Mouse (Mus musculus): ENCODE results near the gene Cbr1. TPM values are rescaled to one million over a fixed set of nuclear protein-coding genes. Genes with fewer than 3 reads are reported as not detected.

The Cbr1 gene
- 35.0 and 43.3 TPM in 2 replicates for polyA plus RNA-seq (2012; ENCODE audit: low replicate concordance)

DNA sequence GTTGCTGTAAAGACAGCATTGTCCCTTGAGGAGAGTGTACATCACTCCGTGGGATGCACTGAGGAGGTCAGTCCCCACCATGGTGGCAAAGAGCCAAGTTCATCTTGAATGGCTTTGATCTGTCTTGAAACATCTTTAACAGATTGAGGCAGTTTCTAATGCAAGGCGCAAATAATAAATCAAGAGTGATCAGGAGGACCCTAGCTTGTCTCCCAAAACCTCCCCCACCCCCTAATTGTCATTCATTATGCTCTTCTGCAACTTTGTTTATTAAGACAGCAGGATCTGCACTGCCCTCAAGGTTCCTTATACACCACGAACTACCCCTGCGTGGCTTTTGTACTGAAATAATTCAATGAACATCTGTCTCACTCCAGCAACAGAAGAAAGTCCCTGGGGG lies at the start of gene Cbr1:
Cbr1 (plus strand) TSS at position 301 of the 400 bp plus-strand sequence.

DNA sequence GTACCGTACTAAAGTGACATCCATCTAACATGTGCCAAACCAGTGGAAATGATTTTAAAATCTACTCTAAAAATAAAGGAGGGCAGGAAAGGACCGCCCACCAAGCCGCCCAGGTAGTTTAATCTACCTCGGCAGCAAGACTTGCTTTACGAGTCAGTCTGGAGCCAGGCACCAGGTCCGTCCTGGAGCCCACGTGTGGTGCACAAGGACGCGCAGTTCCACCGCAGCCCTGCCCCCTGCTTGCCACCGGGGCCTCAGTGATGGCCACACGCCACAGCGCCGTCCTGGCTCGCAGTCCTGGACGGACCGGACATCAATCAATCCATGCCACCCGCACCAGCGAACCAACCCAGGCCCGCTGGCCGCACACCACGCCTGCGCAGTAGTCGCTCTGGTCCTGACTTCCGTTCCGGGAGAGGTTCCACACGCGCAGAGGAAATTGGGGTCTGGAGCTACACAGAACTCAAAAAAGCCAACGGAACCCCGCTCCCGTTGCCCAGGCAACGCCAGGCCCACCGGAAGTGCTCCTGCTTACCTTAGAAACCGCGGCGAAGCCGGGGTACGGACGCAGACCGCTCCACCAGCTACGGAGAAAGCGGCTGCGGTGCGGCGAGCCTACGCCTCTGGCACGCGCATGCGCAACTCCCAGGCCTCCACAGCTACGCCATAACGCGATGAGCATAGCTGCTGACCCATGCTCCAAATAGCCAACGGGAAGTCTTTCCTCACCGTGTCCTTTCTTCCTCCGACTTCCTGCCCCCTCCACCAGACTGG lies 2.0 kb upstream of the Cbr1 start, which contains the start of gene Setd4:
Setd4 (minus strand) TSS at position 625 of the 774 bp plus-strand sequence.

DNA sequence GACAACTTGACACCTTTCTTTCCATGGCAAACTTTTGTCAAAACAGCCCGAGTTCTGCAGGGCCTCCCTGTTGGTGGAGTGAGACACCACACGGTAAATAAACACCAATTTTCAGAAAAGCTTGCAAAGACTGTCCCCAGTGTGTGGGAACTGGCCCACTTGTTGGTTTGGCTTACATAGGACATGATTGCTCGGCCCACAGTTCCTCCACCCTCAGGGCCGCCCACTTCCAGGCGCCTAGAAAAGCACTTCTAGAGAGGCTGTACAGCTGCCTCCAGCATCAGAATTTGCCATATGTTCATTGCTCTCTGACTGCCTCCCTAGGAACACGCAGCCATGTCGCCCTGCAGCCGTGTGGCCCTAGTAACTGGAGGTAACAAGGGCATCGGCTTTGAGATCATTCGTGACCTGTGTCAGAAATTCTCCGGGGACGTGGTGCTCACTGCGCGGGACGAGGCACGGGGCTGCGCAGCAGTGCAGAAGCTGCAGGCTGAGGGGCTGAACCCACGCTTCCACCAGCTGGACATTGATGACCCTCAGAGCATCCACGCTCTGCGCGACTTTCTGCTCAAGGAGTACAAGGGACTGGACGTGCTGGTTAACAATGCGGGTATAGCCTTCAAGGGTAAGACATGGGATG lies 22.2 kb downstream of the Cbr1 start, which contains the start of gene Gm5678:
Gm5678 (plus strand) TSS at position 337 of the 640 bp plus-strand sequence.

Other genes with a start within 250 kb of the Cbr1 start
- 1.1 and 2.8 TPM in 2 replicates for gene Setd4, start 1.8 kb upstream of the Cbr1 start, polyA plus RNA-seq (2012; ENCODE audit: low replicate concordance)
- gene Gm5678, start 22.2 kb downstream of the Cbr1 start, polyA plus RNA-seq (2012; ENCODE audit: low replicate concordance): not detected in 2 replicates
- gene Cbr3, start 77.4 kb downstream of the Cbr1 start, polyA plus RNA-seq (2012; ENCODE audit: low replicate concordance): 1.8 and 2.3 TPM in 2 replicates
- 16.3 and 28.3 TPM in 2 replicates for gene Dop1b, start 106.1 kb downstream of the Cbr1 start, polyA plus RNA-seq (2012; ENCODE audit: low replicate concordance)
- gene Morc3, start 226.3 kb downstream of the Cbr1 start, polyA plus RNA-seq (2012; ENCODE audit: low replicate concordance): 8.2 and 36.4 TPM in 2 replicates